Mouse (Mus musculus) large intestine, adult 2 months (tissue): ENCODE data around the gene Vmn1r47. TPM values are rescaled to one million over a fixed set of nuclear protein-coding genes. Genes with fewer than 3 reads are reported as not detected.
"Not testable (repeated sequence)": the region's sequence is repeated elsewhere in the genome, so short reads cannot be mapped to it uniquely, and the experiment has no call there.

Experiments used
- DNase-seq: peaks from one replicate; pipeline ENCODE4 v3.0.0-alpha.2; 2012; ENCODE audit warnings: low read depth, low spot score
- WGBS: fragments of 180-500 bp; shearing (Covaris S2); methylation state at CpG from one replicate; pipeline ENCODE4 v1.1.7; 2018; 5-methylcytosine and 5-hydroxymethylcytosine counted together
- polyA plus RNA-seq: library from polyadenylated mRNA; depleted of rRNA; stranded (reverse); fragments of >200 nt; gene quantifications from 2 replicates; pipeline ENCODE4 v1.2.3, GENCODE M21; 2012; rRNA removed

Vmn1r47 gene
- polyA plus RNA-seq = not detected in 2 replicates

DNA sequence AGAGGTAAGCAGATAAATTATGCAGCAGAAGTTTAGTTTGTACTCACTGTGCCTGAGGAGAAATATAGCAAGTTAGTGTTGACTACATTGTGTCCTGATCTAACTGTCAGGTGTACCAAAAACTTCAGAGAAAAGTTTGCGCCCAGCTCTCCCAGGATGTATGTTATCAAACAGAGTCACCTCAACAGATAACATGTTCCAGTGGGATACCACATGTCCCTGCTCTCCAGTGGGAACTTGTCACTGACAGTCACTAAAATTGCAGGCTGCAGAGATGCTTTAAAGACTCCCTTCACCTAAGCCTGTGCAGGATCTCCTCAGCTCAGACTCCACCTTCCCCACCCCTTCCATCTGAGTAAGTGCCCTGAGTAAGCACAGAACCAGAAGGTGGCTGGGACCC, at the start of gene Vmn1r47:
Gene Vmn1r47 (plus strand): TSS at position 301 of the 400 bp plus-strand sequence.
- 89% methylated on average over 1 of the region's 1 CpGs for WGBS

DNA sequence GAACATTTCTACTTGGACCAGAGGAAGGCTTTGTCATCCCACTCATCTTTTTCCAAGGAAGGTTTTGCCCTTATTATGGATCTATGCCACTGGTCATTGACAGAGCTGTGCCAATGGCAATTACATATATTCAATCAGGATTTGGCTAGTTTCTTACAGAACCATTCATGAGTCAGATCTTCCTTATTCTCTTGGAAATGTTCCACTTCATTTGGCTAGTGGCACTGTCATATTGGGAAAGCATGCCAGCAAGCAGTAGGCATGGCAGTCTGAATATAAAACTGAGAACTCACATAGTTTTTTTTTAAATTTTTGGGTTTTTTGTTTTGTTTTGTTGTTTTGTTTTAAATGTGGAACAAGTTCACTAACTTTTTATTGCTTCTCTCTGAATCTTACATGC, 49.6 kb upstream of the Vmn1r47 start:
- DNase-seq = no peak

More for the DNA sequence above, at the start of gene Vmn1r47:
- not testable (repeated sequence) for DNase-seq

DNA sequence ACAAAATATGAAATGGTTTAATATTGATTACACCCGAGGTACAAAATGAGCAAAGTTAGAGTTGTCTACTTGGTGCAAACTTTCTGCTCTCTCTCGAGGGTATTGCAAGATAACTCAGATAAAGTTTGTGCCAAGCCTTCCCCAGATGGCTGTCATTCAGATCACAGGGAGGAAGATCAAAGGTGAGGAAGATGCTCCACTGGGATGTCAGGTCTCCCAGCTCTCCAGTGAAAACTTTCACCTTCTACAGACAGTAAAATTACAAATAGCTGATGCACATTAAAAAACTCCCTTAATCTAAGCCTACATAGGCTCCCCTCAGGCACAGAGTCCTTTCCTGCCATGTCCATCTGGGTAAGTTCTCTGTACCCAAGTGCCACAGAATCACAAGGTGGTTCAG, 46.9 kb upstream of the Vmn1r47 start, which contains the start of gene Vmn1r46:
Gene Vmn1r46 (plus strand): TSS at position 301 of the 400 bp plus-strand sequence.
- WGBS = 40% methylated on average over 2 of the region's 2 CpGs
- no peak for DNase-seq

DNA sequence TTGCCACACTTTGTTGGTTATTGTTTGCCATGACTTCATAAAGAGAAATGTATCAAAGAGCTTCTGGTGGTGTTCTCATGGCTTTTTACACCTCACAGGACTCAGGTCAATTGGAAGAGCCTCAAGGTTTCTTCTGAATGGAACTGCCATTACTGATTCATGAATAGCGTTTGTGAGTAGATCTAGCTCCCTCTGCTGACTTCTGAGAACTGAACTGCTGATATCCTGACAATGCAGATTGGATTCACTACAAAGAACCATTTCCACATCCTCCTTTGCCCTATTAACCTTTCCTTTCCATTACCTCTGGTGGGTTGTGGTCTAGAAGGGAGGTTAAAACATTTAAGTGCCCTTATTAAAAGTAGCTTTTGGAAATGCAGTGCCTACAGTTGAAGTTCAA, 30.0 kb upstream of the Vmn1r47 start:
- 22% methylated on average over 1 of the region's 1 CpGs for whole genome bisulfite sequencing
- no peak for DNase-seq

DNA sequence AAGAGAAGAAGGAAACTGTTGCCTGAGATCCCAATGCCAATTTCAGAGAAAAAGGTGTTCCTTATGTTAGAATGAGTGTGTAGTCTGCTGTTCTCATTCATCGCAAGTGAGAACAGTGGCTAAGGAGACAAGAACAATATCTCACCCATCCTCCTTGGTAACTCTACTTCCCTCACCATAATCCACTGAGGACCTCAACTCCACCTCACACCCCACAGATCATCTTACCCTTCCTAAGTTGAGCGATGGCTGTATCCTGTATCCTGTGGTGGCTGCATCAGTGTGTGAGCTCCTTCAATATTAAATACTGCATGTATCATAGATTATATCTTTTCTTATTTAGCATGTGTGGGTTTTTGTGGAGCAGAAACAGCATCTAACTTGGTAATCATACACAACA, 20.8 kb downstream of the Vmn1r47 start, which contains the start of gene Vmn1r48:
Gene Vmn1r48 (minus strand): TSS at position 101 of the 400 bp plus-strand sequence.
- no CpG with 5 or more reads among the region's 2 CpGs for WGBS
- not testable (repeated sequence) for DNase-seq

Other genes with a start within 250 kb of the Vmn1r47 start
- gene Vmn1r42, start 139.7 kb upstream of the Vmn1r47 start, polyA plus RNA-seq = not detected in 2 replicates
- gene Vmn1r43, start 139.7 kb upstream of the Vmn1r47 start, polyA plus RNA-seq = 0.01 TPM in 1 of 2 replicates, not detected in the other
- gene Vmn1r44, start 132.5 kb upstream of the Vmn1r47 start, polyA plus RNA-seq = not detected in 2 replicates
- gene Vmn1r45, start 75.5 kb upstream of the Vmn1r47 start, polyA plus RNA-seq = not detected in 2 replicates
- gene Vmn1r46, start 46.8 kb upstream of the Vmn1r47 start, polyA plus RNA-seq = not detected in 2 replicates
- not detected in 2 replicates for gene Vmn1r48, start 20.7 kb downstream of the Vmn1r47 start, polyA plus RNA-seq
- not detected in 2 replicates for gene Vmn1r49, start 62.4 kb downstream of the Vmn1r47 start, polyA plus RNA-seq
- gene Vmn1r50, start 85.3 kb downstream of the Vmn1r47 start, polyA plus RNA-seq = not detected in 2 replicates
- not detected in 2 replicates for gene Vmn1r51, start 106.4 kb downstream of the Vmn1r47 start, polyA plus RNA-seq
- not detected in 2 replicates for gene Vmn1r52, start 158.7 kb downstream of the Vmn1r47 start, polyA plus RNA-seq
- not detected in 2 replicates for gene V1ra8, start 186.6 kb downstream of the Vmn1r47 start, polyA plus RNA-seq
- gene Vmn1r53, start 208.3 kb downstream of the Vmn1r47 start, polyA plus RNA-seq = 0.14 TPM in 1 of 2 replicates, not detected in the other
- gene Vmn1r54, start 230.2 kb downstream of the Vmn1r47 start, polyA plus RNA-seq = not detected in 2 replicates